Mouse (Mus musculus) adrenal gland, postnatal 25 days (tissue): ENCODE results near the gene Gm2431. TPM values are rescaled to one million over a fixed set of nuclear protein-coding genes. Genes with fewer than 3 reads are reported as not detected.

Experiments
- DNase-seq: peaks from one replicate; pipeline ENCODE4 v3.0.0; 2021; ENCODE audit warnings: mixed read lengths
- total RNA-seq: library from RNA; stranded (reverse); gene quantifications from 2 replicates; pipeline ENCODE4 v1.2.3, GENCODE M21; 2021

Gene Gm2431
- total RNA-seq, 1 experiment from 2014 or later: not detected

DNA sequence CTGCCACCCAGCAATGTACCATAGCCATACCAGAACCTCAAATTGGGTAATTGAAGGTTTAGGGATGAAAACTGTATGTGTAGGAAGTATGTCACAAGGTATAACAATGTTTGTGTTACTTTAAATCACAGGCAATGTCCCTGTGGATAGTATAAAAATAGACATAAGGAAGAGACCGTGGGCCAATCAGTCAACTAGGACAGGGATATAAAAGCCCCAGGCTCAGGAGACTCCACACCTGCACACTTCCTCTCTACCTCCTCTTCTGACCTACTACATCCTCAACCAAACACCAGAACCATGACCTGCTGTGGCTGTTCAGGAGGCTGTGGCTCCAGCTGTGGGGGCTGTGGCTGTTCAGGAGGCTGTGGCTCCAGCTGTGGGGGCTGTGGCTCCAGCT lies 46.6 kb downstream of the Gm2431 start, which contains the start of gene Gm7579:
TSS of gene Gm7579 (plus strand) at position 301 of the 400 bp plus-strand sequence.
- DNase-seq: no peak

Other genes starting within 250 kb of the Gm2431 start
- 50.3 and 56.9 TPM in 2 replicates for gene Mob2, start 197.3 kb downstream of the Gm2431 start, total RNA-seq
- gene Dusp8, start 162.5 kb downstream of the Gm2431 start, total RNA-seq: 3.9 and 4.7 TPM in 2 replicates
- gene Gm45618, start 137.6 kb downstream of the Gm2431 start, total RNA-seq: not detected in 2 replicates
- not detected in 2 replicates for gene Gm39115, start 122.3 kb downstream of the Gm2431 start, total RNA-seq
- gene Gm45337, start 113.7 kb downstream of the Gm2431 start, total RNA-seq: not detected in 2 replicates
- gene Gm29735, start 101.2 kb downstream of the Gm2431 start, total RNA-seq: not detected in 2 replicates
- gene Gm4553, start 92.6 kb downstream of the Gm2431 start, total RNA-seq: not detected in 2 replicates
- not detected in 2 replicates for gene Krtap5-2, start 82.3 kb downstream of the Gm2431 start, total RNA-seq
- gene Gm10153, start 68.0 kb downstream of the Gm2431 start, total RNA-seq: not detected in 2 replicates
- not detected in 2 replicates for gene Krtap5-3, start 57.0 kb downstream of the Gm2431 start, total RNA-seq
- not detected in 2 replicates for gene Gm7579, start 46.5 kb downstream of the Gm2431 start, total RNA-seq
- gene Krtap5-5, start 28.4 kb downstream of the Gm2431 start, total RNA-seq: not detected in 2 replicates
- not detected in 2 replicates for gene Gm40460, start 17.3 kb downstream of the Gm2431 start, total RNA-seq
- gene Gm4559, start 16.0 kb upstream of the Gm2431 start, total RNA-seq: not detected in 2 replicates
- not detected in 2 replicates for gene Krtap5-1, start 38.8 kb upstream of the Gm2431 start, total RNA-seq
- gene Krtap5-4, start 45.2 kb upstream of the Gm2431 start, total RNA-seq: not detected in 2 replicates
- gene Ifitm10, start 115.4 kb upstream of the Gm2431 start, total RNA-seq: 3.0 and 4.1 TPM in 2 replicates
- 0.55 TPM in 1 of 2 replicates, not detected in the other for gene Gm49369, start 124.3 kb upstream of the Gm2431 start, total RNA-seq
- gene Ctsd, start 129.7 kb upstream of the Gm2431 start, total RNA-seq: 1,030 and 1,043 TPM in 2 replicates
- gene Syt8, start 176.5 kb upstream of the Gm2431 start, total RNA-seq: not detected in 2 replicates
- gene Tnni2, start 183.5 kb upstream of the Gm2431 start, total RNA-seq: not detected in 2 replicates
- 12.6 and 14.4 TPM in 2 replicates for gene Lsp1, start 202.5 kb upstream of the Gm2431 start, total RNA-seq
- not detected in 2 replicates for gene Tnnt3, start 240.5 kb upstream of the Gm2431 start, total RNA-seq